Mouse (Mus musculus) ES-Bruce4 (cell line): ENCODE measurements around the gene Wwp2. TPM values are rescaled to one million over a fixed set of nuclear protein-coding genes. Genes with fewer than 3 reads are reported as not detected.
"Not testable (repeated sequence)": the region's sequence is repeated elsewhere in the genome, so short reads cannot be mapped to it uniquely, and the experiment has no call there.

Experiments
- H3K27ac ChIP-seq: 2 replicates; pipeline ENCODE4 v1.5.1; 2012; ENCODE audit warnings: low read length, inconsistent platforms; ENCODE audit not compliant: insufficient read depth
- H3K27me3 ChIP-seq: 2 replicates; pipeline ENCODE4 v1.6.1; 2012; ENCODE audit warnings: mild to moderate bottlenecking, low read length, inconsistent platforms; ENCODE audit not compliant: control insufficient read depth, poor library complexity, insufficient read depth, severe bottlenecking
- H3K36me3 ChIP-seq: 2 replicates; pipeline ENCODE4 v1.6.1; 2012; ENCODE audit warnings: inconsistent platforms, mild to moderate bottlenecking, low read length, moderate library complexity; ENCODE audit not compliant: control insufficient read depth, poor library complexity, insufficient read depth, severe bottlenecking
- H3K4me1 ChIP-seq: one replicate; pipeline ENCODE4 v1.8.1; 2011; ENCODE audit warnings: low read length; ENCODE audit not compliant: control insufficient read depth, insufficient read depth
- H3K4me3 ChIP-seq: 2 replicates; pipeline ENCODE4 v1.5.1; 2011; ENCODE audit warnings: low read depth, mild to moderate bottlenecking, low read length
- H3K9ac ChIP-seq: 2 replicates; pipeline ENCODE4 v1.6.1; 2012; ENCODE audit warnings: low read depth, mild to moderate bottlenecking, inconsistent platforms; ENCODE audit not compliant: poor library complexity, severe bottlenecking
- H3K9me3 ChIP-seq: replicated peaks from 2 replicates; pipeline ENCODE4 v1.6.1; 2012; ENCODE audit warnings: mild to moderate bottlenecking, low read length, inconsistent platforms; ENCODE audit not compliant: control insufficient read depth, poor library complexity, insufficient read depth, severe bottlenecking
- CTCF ChIP-seq: IDR thresholded peaks from one replicate; pipeline ENCODE4 v1.8.1; 2011; ENCODE audit warnings: low read depth, low read length
- EP300 ChIP-seq: IDR thresholded peaks from 2 replicates; pipeline ENCODE4 v1.6.1; 2011; ENCODE audit warnings: low read depth, low read length; ENCODE audit not compliant: insufficient read depth
- POLR2A ChIP-seq: IDR thresholded peaks from one replicate; pipeline ENCODE4 v1.8.1; 2011; ENCODE audit warnings: low read length; ENCODE audit not compliant: insufficient read depth
- polyA plus RNA-seq: library from polyadenylated mRNA; stranded (reverse); fragments of >200 nt; gene quantifications from 2 replicates; pipeline ENCODE4 v1.2.4, GENCODE M21; 2011; ENCODE audit warnings: low read depth; ENCODE audit not compliant: missing spikeins, insufficient read depth, insufficient read length

The Wwp2 gene
- polyA plus RNA-seq, 1 experiment, result 48.7 TPM

GRCm38 (mm10) chr8:107473369-107473768 lies 37.2 kb downstream of the Wwp2 start:
- H3K4me1 ChIP-seq, result no peaks in the 10 kb centered on the region
- H3K4me3 ChIP-seq, result no peak overlapping the region
- H3K27me3 ChIP-seq, result no peaks in the 10 kb centered on the region
- no peaks in the 10 kb centered on the region for H3K9me3 ChIP-seq
- H3K36me3 ChIP-seq, result peaks cover 9% of the 10 kb centered on the region
- H3K27ac ChIP-seq, result no peak overlapping the region
- TF ChIP-seq EP300 (no peak), CTCF (no peak), POLR2A (no peak)
- H3K9ac ChIP-seq, result no peak overlapping the region

GRCm38 (mm10) chr8:107475613-107476012 lies 39.4 kb downstream of the Wwp2 start:
- H3K4me3 ChIP-seq, result no peak overlapping the region

GRCm38 (mm10) chr8:107476786-107477185 lies 40.6 kb downstream of the Wwp2 start:
- H3K4me1 ChIP-seq, H3K4me3 ChIP-seq, H3K36me3 ChIP-seq, H3K27me3 ChIP-seq, H3K9ac ChIP-seq, H3K9me3 ChIP-seq: not testable (repeated sequence)
- 0 out of 2 replicates have a peak overlapping the region, but pooled peaks have one; percentile 14 for H3K27ac ChIP-seq

More at GRCm38 (mm10) chr8:107475613-107476012, 39.4 kb downstream of the Wwp2 start:
- Histone ChIP-seq H3K9ac (no peak overlapping the region), H3K4me1 (no peaks in the 10 kb centered on the region), H3K36me3 (peaks cover 9% of the 10 kb centered on the region; the same call in 1 of the 2 replicates), H3K9me3 (no peaks in the 10 kb centered on the region), H3K27ac (no peak overlapping the region), H3K27me3 (no peaks in the 10 kb centered on the region)
- TF ChIP-seq POLR2A, result no peak
- TF ChIP-seq EP300, result no peak
- TF ChIP-seq CTCF, result no peak

DNA sequence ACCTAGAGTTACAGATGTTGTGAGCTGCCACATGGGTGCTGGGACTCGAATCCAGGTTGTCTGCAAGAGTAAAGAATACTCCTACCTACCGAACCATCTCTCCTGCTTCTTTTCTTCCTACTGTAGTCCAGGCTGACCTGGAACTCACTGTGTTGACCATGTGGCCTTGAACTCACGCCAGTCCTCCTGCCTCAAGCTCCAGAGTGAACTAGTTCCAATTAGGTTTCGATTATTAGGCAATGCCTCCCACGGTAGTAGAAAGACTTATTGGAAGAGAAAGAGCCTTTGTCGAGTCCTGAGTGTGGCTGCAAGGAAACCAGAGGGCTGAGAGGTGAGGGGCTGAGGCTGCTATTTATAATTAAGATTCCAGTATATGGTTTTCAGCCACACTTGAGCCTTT lies 42.6 kb downstream of the Wwp2 start:
- Histone ChIP-seq H3K9me3 (no peaks in the 10 kb centered on the region), H3K4me3 (no peak overlapping the region), H3K9ac (no peak overlapping the region), H3K4me1 (no peaks in the 10 kb centered on the region), H3K36me3 (peaks cover 3% of the 10 kb centered on the region; the same call in 1 of the 2 replicates), H3K27me3 (no peaks in the 10 kb centered on the region), H3K27ac (no peak overlapping the region)
- TF ChIP-seq EP300 (no peak), POLR2A (no peak), CTCF (no peak)

GRCm38 (mm10) chr8:107480436-107480835 lies 44.3 kb downstream of the Wwp2 start:
- TF ChIP-seq CTCF (no peak), EP300 (no peak), POLR2A (no peak)
- H3K9me3 ChIP-seq, result no peaks in the 10 kb centered on the region
- H3K4me3 ChIP-seq, result no peak overlapping the region
- H3K36me3 ChIP-seq, result peaks cover 3% of the 10 kb centered on the region; the same call in 1 of the 2 replicates
- no peaks in the 10 kb centered on the region for H3K27me3 ChIP-seq
- no peak overlapping the region for H3K27ac ChIP-seq
- H3K4me1 ChIP-seq, result no peaks in the 10 kb centered on the region
- H3K9ac ChIP-seq, result no peak overlapping the region

- H3K4me3 ChIP-seq, result no peak overlapping the region
Measured at GRCm38 (mm10) chr8:107483250-107483649, 47.1 kb downstream of the Wwp2 start.

More at GRCm38 (mm10) chr8:107483250-107483649, 47.1 kb downstream of the Wwp2 start:
- peaks cover 6% of the 10 kb centered on the region for H3K36me3 ChIP-seq
- H3K27ac ChIP-seq, result no peak overlapping the region
- TF ChIP-seq POLR2A (no peak), EP300 (no peak), CTCF (no peak)
- H3K9ac ChIP-seq, result no peak overlapping the region
- H3K27me3 ChIP-seq, result no peaks in the 10 kb centered on the region
- no peaks in the 10 kb centered on the region for H3K4me1 ChIP-seq
- no peaks in the 10 kb centered on the region for H3K9me3 ChIP-seq
